Mouse (Mus musculus) cerebral cortex, adult 2 months (tissue): ENCODE results near the gene Plpp6.

Source experiments
- WGBS: fragments of 180-500 bp; shearing (Covaris S2); methylation state at CpG from one replicate; pipeline ENCODE4 v1.1.7; 2018; 5-methylcytosine and 5-hydroxymethylcytosine counted together

Gene Plpp6

DNA sequence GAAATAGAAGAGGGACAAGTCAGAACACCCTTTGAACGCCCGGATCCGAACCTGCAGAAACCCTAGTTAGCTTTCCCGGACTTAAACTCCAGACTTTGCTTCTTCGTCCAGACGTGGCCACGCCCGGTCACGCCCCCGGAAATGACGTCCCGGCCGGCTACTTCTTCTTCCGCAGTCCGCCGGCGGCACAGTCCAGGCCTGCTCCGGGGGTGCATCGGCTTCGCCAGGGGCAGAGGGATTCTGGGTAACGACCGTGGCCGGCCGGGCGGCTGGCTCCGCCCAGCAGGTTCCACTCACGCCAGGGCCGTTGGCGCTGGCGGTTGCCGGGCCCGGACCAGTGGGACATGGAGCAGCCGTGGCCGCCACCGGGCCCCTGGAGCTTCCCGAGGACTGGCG is 26.4 kb downstream of the Plpp6 start, which contains the start of gene Cdc37l1:
Gene Cdc37l1, plus strand, starts transcription at position 159 of the 396 bp plus-strand sequence.
- under 1% methylated on average over 37 of the region's 37 CpGs for WGBS

DNA sequence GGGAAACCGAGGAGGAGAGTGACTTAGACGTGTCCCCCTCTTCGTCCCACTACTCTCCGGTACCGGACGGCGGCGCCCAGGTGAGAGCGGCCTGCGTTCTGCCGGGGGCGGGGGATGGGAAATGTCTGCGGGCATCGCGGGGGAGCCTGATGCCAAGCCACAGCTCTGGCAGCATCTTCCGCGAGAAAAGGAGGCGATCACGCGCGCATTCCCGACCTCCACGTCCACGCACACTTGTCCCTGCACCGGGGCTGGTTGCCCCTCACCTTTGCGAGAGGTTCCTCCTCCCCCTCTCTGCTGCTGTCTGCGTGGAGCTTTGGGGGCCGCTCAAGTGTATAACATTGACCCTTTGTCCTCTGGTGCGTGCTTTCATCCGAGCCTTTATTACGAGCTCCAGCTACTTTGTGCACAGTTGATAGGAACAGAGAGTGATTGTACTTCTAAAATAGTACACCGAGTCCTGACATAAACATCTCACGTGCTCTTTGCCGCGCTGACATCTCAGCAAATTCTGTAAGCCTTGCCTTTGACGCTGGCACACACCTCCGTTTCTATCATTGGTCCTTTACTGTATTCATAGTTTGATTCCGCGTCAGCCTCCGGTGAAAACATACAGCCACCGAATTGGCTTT is 27.0 kb downstream of the Plpp6 start:
- WGBS, result under 1% methylated on average over 41 of the region's 41 CpGs

DNA sequence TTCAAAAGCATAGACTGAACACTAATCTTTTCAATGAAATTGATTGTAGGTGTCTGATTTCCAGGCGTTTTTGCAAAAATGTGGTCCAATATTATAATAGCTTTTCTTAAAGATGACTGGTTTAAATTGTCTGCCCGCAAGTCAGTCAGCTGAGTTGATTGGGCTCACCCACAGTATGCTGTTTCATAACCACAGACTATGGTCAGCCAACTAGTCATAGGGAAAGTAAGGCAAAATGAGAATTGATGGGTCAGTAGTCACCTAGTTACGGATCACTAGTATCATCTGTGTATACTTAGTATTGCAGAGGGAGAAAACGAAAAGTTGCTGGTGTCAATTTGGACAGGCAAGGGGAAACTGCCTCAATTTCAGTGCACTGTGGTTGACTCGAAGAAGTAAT is 27.6 kb downstream of the Plpp6 start:
- 57% methylated on average over 5 of the region's 5 CpGs for WGBS

DNA sequence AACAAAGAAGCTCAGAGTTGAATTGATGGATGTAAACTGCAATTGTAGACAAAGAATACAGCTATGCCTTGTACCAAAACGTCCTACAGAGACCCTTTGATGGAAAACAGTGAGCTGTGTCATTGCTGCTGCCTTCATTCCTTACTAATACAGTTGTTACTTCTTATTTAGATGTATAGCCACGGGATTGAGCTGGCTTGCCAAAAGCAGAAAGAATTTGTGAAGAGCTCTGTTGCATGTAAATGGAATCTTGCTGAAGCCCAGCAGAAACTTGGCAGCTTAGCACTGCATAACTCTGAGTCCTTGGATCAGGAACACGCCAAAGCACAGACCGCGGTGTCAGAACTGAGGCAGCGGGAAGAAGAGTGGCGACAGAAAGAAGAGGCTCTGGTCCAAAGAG is 31.1 kb downstream of the Plpp6 start:
- 42% methylated on average over 7 of the region's 7 CpGs for WGBS

DNA sequence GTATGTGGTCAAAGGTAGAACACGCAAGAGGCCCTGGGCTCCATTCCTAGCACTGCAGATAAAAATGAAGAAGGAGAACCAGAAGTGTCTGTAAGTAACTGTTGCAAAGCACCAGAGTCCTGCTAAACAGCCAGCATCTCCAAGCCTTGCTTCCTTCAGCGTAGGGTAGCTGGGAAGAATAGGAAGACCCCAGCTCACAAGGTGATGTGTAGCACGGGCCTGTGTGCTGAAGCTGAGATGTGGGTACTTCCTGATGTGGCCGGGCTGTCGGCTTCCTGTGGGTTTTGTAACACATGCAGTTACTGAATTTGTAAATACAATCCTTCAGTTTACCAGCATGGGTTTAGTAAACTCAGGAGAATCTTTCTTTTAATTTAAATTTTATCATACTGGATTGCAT is 31.6 kb downstream of the Plpp6 start:
- 67% methylated on average over 5 of the region's 5 CpGs for WGBS

DNA sequence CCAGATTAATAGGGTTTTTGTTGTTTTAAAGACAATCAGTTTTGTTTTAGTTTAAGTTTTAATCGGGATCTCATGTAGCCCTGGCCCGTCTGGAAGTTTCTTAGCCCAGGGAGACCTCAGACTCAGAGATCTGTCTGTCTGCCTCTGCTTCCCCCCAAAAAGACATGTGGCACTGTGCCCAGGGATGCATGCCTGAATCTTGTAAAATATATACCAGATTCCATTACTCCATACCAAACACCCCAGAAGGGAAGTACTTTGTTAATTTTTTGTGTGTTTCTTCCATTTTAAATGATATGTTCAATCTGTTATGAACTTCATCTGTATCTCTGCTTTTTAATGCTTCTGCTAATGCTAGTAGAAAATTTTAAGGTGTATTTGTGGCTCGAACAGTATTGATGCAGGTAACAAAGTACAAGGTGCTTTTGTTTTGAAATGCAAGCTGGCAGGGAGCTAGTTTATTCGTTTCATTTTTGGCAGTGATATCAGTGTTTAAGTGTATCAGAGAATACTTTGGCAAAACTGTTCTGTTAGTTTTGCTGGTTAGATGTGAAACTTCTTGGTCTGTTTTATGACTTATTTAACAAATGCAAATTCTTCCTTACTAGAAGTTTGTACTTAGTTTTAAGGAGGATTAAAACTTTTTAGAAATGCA is 34.4 kb downstream of the Plpp6 start:
- 63% methylated on average over 4 of the region's 4 CpGs for WGBS

DNA sequence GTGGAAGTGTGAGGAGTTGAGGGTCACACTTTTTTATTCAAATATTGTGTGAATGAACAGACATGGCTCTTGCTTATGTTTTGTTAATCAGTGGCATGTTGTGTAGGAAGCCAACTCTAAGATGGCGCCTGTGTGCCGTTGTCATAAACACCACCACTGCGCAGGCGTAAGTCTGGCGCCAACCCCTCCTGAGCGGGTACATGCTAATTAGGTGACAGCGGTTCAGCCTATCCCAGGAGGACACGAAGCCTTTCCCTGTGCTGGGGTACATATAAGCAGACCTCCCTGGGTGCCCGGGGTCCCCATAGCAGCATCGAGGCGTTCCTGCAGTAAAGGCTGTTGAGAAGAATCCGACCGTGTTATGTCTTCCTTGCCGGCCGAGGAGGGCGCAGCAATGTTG is 36.6 kb downstream of the Plpp6 start:
- 95% methylated on average over 16 of the region's 16 CpGs for WGBS

DNA sequence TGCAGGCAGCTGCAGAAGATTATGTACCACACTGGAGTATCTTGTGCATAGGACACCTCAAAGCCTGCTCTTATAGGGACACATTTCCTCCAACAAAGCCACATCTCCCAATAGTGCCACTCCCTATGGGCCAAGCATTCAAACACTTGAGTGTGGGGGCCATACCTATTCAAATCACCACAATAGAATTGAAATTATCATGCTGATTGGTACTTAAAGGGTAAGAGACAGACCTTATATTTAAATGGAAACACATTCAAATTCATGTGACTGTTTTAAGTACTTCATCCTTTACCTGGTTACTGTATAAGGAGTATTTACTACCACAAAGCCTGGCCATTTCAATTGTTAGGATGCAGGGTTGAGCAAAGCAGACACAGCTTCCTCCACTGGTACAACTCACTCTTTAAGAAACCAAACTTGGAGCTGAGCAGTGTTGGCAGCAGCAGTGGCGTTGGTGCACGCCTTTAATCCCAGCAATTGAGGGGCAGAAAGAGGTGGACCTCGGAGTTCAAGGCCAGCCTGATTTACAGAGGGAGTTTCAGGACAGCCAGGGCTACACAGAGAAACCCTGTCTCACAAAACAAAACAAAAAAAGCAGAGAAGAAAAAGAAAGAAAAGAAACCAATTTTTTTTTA is 44.4 kb downstream of the Plpp6 start:
- WGBS, result 66% methylated on average over 3 of the region's 3 CpGs

DNA sequence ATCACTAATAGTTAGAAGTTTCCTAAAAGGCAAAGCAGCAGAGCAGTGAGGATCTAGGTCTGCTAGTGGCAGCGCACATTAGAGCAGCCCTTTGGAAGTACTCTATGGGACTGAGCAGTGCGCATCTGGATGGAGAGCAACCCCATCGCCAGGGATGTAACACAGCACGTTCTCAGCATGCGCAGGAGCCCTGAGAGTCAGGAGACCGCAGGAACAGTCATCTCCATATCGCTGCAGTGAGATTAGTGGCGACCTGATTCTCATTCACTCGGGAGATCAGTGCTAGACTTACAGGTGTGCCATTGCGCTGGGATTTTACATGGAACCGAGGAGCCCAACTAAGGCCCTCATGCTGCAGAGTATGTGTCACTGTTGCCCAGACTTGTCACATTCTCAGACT is 45.3 kb downstream of the Plpp6 start:
- 93% methylated on average over 11 of the region's 11 CpGs for WGBS

DNA sequence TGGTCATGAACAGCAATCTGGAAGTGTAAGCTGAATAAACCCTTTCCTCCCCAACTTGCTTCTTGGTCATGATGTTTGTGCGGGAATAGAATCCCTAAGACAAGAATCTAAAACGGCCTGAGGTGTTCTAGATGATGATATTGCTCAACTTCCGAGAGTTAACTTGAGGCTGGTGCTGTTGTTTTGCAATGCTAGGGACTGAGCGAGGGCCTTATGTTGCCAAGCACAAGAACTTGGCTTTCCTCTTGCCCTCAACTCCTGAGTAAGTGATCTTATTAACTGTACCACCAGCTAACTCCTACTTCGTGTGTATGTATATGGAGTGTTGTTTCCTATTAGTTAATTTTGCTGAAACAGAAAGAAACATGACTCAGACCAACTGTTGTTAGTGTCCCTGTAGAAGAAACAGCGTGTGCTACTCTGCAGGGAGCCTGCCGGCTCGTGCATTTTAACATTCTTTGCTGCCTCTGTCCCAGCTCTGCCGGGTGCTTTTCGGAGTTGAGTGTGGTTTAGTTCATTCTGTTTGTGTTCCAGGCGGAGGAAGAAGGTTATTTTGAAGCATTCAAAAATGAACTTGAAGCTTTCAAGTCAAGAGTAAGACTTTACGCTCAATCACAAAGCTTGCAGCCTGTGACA is 47.7 kb downstream of the Plpp6 start:
- 70% methylated on average over 12 of the region's 12 CpGs for WGBS

DNA sequence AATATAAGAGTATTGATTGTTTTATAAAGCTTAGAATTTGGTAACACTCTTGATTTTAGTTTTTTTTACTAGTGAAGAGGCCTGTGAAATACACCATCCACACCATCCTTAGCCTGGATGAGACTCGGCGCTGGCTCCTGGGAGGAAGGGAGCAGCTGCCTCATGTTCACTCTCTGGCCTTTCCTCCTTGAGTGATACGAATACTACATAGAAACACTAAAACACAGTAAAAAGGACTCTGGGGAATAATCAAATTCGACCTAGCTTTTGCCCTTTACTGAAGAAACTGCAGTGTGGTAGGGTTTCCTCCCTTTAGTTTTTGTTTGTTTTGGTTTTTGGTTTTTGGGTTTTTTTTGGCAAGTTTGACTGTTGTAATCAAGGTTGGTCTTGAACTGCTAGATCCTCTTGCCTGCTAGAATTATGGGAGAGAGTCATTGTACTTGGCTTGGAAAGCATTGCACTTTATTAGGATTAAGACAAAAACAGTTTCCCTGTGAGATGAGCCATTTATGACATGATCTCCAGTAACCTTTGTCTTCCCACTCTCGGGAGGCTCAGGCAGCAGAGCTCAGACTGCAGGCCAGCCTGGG is 50.8 kb downstream of the Plpp6 start:
- WGBS, result 75% methylated on average over 5 of the region's 5 CpGs

DNA sequence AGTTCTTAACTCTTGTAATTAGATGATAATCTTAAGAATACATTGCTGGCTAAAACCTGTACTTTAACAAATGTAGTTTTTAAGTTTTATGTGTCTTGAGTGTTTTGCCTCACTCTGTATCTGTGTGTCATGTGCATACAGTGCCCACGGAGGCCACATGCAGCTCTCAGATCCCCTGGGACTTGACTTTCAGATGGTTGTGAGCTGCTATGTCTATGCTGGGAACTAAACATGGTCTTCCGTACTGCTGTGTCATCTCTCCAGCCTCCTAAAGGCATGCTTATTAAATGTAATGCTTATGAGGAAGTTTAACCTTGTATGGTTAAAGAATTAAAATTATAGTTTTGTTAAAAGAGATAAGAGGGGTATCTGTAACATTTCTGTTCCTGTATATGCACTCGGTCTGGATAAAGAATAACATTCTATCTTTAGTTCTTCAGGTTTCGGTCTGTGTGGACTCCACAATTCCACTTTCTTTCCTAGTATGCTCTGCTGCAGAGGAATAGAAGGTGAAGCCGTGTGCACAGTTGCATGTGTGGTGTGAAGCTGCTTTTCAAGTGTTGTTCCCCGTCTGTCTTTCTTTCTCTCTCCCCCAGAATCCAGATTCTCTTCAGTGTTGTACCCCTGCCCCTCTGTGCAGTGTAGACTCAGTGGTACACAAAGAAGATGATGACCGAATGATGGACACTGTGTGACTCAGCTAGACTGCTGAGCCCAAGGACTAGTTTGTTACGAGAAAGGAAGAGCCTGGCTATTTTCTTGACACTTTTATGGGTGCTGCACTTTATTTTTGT is 51.9 kb downstream of the Plpp6 start:
- WGBS, result 70% methylated on average over 8 of the region's 8 CpGs

DNA sequence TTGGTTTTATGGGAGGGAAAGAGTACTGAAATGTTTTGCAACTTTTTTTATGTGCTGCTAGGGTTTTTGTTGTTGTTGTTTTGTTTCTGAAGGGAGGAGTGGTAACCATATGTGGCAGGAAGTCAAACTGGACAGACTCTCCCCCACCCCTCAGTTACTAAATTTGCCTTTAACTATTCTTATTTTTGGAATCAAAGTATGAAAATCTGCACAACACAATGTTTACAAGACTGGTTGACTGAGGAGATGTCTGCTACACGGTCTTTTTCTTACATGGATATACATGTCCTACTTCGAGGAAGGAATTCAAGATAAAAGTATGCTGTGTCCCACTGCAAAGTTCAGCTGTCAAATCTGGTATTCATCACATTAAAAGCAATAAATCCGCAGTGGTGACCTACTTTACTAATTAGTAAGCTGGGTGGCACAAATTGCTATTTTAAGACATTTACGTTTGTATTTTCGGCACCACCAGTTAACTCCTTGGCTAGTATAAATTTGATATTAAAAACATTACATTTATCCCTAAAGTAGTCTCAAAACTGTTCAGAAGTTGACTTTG is 52.5 kb downstream of the Plpp6 start:
- WGBS, result 55% methylated on average over 5 of the region's 5 CpGs
